Mouse (Mus musculus) stomach, embryonic 16.5 days (tissue): Measurements from ENCODE around the gene Stau1. TPM values are rescaled to one million over a fixed set of nuclear protein-coding genes. Genes with fewer than 3 reads are reported as not detected.
"Not testable (repeated sequence)": the region's sequence is repeated elsewhere in the genome, so short reads cannot be mapped to it uniquely, and the experiment has no call there.

Experiments used
- ATAC-seq: fragments of 200-750 bp; cut with Nextera tagmentation; 2 replicates; pipeline ENCODE4 v1.8.0; 2017; ENCODE audit warnings: moderate number of reproducible peaks, moderate TSS enrichment; ENCODE audit not compliant: insufficient read depth, low FRiP score
- H3K27ac ChIP-seq: fragments of 300-500 bp; sonication (generic); 2 replicates; pipeline ENCODE4 v1.5.1; 2014; ENCODE audit warnings: low read length
- H3K27me3 ChIP-seq: fragments of 300-500 bp; sonication (generic); 2 replicates; pipeline ENCODE4 v1.6.1; 2014; ENCODE audit warnings: low read length, control low read depth, mixed read lengths; ENCODE audit not compliant: control insufficient read depth, insufficient read depth
- H3K36me3 ChIP-seq: fragments of 300-500 bp; sonication (generic); 2 replicates; pipeline ENCODE4 v1.6.1; 2014; ENCODE audit warnings: low read length; ENCODE audit not compliant: control insufficient read depth, insufficient read depth
- H3K4me1 ChIP-seq: fragments of 300-500 bp; sonication (generic); 2 replicates; pipeline ENCODE4 v1.6.1; 2014; ENCODE audit warnings: low read length, control low read depth, mixed read lengths; ENCODE audit not compliant: control insufficient read depth, insufficient read depth
- H3K4me2 ChIP-seq: fragments of 300-500 bp; sonication (generic); 2 replicates; pipeline ENCODE4 v1.6.1; 2014; ENCODE audit warnings: low read depth, low read length, mixed read lengths
- H3K4me3 ChIP-seq: fragments of 300-500 bp; sonication (generic); replicated peaks from 2 replicates; pipeline ENCODE4 v1.5.1; 2014; ENCODE audit warnings: mild to moderate bottlenecking, low read length
- H3K9ac ChIP-seq: fragments of 300-500 bp; sonication (generic); 2 replicates; pipeline ENCODE4 v1.6.1; 2014; ENCODE audit warnings: low read length
- H3K9me3 ChIP-seq: fragments of 300-500 bp; sonication (generic); replicated peaks from 2 replicates; pipeline ENCODE4 v1.6.1; 2016; ENCODE audit warnings: low read length, control low read depth; ENCODE audit not compliant: control insufficient read depth
- WGBS: fragments of 180-500 bp; shearing (Covaris S2); extraction: QIAGEN DNeasy Blood & Tissue Kit; methylation state at CpG from one replicate; pipeline ENCODE4 v1.1.7; 2014; 5-methylcytosine and 5-hydroxymethylcytosine counted together
- polyA plus RNA-seq: library from polyadenylated mRNA; unstranded; fragments of >200 nt; fragmentation: Nextera tagmentation; extraction: Ambion mirVana; gene quantifications from 2 replicates; pipeline ENCODE4 v1.2.1, GENCODE M21; 2015

Stau1 gene
- polyA plus RNA-seq, 1 experiment from 2014 or later = 76.1 TPM

DNA sequence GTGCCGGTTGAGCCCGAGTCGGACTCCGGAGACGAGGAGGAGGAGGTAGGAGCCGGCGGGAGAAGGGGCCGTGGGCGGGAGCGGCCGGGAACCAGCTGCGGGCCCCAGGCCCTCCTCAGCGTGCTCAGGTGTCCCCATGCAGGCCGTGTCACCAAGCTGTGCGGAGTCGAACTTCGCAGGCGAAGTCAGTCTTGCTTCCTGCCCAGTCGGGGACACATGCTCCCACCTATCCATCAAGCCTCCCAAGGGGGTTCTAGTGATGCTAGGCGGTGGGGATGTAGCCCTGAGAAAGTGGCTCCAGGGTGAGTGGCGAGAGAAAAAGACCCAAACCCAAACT is 19.3 kb upstream of the Stau1 start:
- peaks cover 12% of the 10 kb centered on the region for H3K4me1 ChIP-seq
- 1% methylated on average over 21 of the region's 21 CpGs for WGBS
- H3K27me3 ChIP-seq = no peaks in the 10 kb centered on the region
- H3K27ac ChIP-seq = no peak overlapping the region
- peak; percentile 68 for ATAC-seq
- no peaks in the 10 kb centered on the region for H3K9me3 ChIP-seq
- peak overlapping the region; percentile 83 for H3K9ac ChIP-seq
- peaks cover 10% of the 10 kb centered on the region; the same call in 1 of the 2 replicates for H3K36me3 ChIP-seq
- peak overlapping the region; percentile 91 for H3K4me3 ChIP-seq
- peak overlapping the region; percentile 94 for H3K4me2 ChIP-seq

GRCm38 (mm10) chr2:167014702-167015381 is 18.7 kb upstream of the Stau1 start, which contains the start of gene Ddx27:
Ddx27 (plus strand) TSS chr2:167015193.
- H3K4me3 ChIP-seq = peak within 1 kb of the TSS; percentile 91
- no peaks in the 10 kb centered on the region for H3K27me3 ChIP-seq
- H3K27ac ChIP-seq = peak within 1 kb of the TSS; percentile 72
- peaks cover 6% of the 10 kb centered on the region; the same call in 1 of the 2 replicates for H3K36me3 ChIP-seq
- peak within 1 kb of the TSS; percentile 94 for H3K4me2 ChIP-seq
- 2% methylated on average over 37 of the region's 37 CpGs for WGBS
- H3K9ac ChIP-seq = peak within 1 kb of the TSS; percentile 83
- no peaks in the 10 kb centered on the region for H3K9me3 ChIP-seq
- H3K4me1 ChIP-seq = peaks cover 12% of the 10 kb centered on the region
- peak; percentile 90 for ATAC-seq

- Histone ChIP-seq H3K27me3 (no peaks in the 10 kb centered on the region), H3K27ac (no peak overlapping the region), H3K4me1 (peaks cover under 1% of the 10 kb centered on the region; the same call in 1 of the 2 replicates), H3K9me3 (no peaks in the 10 kb centered on the region), H3K36me3 (no peaks in the 10 kb centered on the region), H3K9ac (no peak overlapping the region), H3K4me3 (no peak overlapping the region), H3K4me2 (no peak overlapping the region)
- WGBS = 78% methylated on average over 3 of the region's 3 CpGs
- ATAC-seq = no peak
These were observed 14.4 kb upstream of the Stau1 start for GRCm38 (mm10) chr2:167010546-167010945.

- ATAC-seq = no peak
- H3K4me2 ChIP-seq = no peak overlapping the region
- 75% methylated on average over 4 of the region's 4 CpGs for WGBS
- no peaks in the 10 kb centered on the region for H3K4me1 ChIP-seq
- H3K9me3 ChIP-seq = no peaks in the 10 kb centered on the region
- no peak overlapping the region for H3K4me3 ChIP-seq
- no peak overlapping the region for H3K9ac ChIP-seq
- no peaks in the 10 kb centered on the region for H3K36me3 ChIP-seq
- no peaks in the 10 kb centered on the region for H3K27me3 ChIP-seq
- no peak overlapping the region for H3K27ac ChIP-seq
These were observed 13.4 kb upstream of the Stau1 start for GRCm38 (mm10) chr2:167009483-167009882.

DNA sequence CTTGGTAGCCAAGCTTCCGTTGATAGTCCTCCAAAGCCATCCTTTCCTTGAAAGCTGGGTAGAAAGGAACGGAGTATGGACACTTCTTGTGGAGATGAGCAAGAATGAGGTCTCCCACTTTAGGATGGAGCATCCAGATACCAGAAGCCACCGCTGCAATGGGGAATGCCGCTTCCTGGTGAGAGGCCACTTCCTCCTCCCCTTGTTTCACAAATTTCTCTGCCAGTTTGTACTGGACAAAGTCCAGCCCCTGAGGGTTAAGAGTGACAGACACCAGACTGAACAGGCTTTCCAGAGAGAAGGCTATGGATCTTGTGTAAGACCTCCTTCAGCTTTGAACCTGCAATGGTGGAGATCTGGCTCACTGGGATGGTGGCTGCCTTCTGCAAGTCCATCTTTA is 11.5 kb upstream of the Stau1 start:
- WGBS = 73% methylated on average over 4 of the region's 4 CpGs
- not testable (repeated sequence) for ATAC-seq, H3K9me3 ChIP-seq, H3K9ac ChIP-seq, H3K4me1 ChIP-seq, H3K27ac ChIP-seq, H3K4me2 ChIP-seq, H3K27me3 ChIP-seq, H3K4me3 ChIP-seq, H3K36me3 ChIP-seq

DNA sequence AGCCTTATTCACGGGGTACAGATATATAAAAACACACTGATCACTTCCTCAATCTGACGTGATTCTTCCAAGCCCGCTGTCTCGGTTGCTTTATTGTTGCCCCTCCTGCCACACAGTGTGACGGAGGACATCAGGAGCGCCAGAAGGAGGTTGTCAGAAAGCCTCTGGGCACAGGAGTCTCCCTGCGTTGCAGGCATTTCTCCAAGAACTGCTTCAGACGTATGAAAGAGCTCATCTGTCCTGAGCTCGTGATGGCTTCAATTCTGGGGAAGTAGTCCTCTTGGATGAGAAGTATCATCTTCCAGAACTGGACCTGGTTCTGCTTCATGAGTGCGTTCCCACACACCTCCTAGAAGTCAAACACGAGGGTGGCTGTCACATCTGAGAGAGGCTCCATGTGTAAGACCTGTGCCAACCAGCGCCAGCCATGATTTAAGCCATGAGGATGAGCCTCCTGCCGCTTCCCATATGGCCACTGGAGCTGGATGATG is 10.9 kb upstream of the Stau1 start:
- Histone ChIP-seq H3K27me3 (no peaks in the 10 kb centered on the region), H3K9me3 (no peaks in the 10 kb centered on the region), H3K9ac (no peak overlapping the region), H3K4me2 (no peak overlapping the region), H3K27ac (no peak overlapping the region), H3K4me3 (no peak overlapping the region), H3K36me3 (no peaks in the 10 kb centered on the region), H3K4me1 (no peaks in the 10 kb centered on the region)
- no peak for ATAC-seq
- 72% methylated on average over 13 of the region's 13 CpGs for WGBS

GRCm38 (mm10) chr2:167006355-167006754 is 10.3 kb upstream of the Stau1 start:
- Histone ChIP-seq H3K4me2 (no peak overlapping the region), H3K9me3 (no peaks in the 10 kb centered on the region), H3K4me3 (no peak overlapping the region), H3K27me3 (no peaks in the 10 kb centered on the region), H3K9ac (no peak overlapping the region), H3K36me3 (no peaks in the 10 kb centered on the region), H3K4me1 (no peaks in the 10 kb centered on the region), H3K27ac (no peak overlapping the region)
- no peak for ATAC-seq
- 91% methylated on average over 2 of the region's 2 CpGs for WGBS

DNA sequence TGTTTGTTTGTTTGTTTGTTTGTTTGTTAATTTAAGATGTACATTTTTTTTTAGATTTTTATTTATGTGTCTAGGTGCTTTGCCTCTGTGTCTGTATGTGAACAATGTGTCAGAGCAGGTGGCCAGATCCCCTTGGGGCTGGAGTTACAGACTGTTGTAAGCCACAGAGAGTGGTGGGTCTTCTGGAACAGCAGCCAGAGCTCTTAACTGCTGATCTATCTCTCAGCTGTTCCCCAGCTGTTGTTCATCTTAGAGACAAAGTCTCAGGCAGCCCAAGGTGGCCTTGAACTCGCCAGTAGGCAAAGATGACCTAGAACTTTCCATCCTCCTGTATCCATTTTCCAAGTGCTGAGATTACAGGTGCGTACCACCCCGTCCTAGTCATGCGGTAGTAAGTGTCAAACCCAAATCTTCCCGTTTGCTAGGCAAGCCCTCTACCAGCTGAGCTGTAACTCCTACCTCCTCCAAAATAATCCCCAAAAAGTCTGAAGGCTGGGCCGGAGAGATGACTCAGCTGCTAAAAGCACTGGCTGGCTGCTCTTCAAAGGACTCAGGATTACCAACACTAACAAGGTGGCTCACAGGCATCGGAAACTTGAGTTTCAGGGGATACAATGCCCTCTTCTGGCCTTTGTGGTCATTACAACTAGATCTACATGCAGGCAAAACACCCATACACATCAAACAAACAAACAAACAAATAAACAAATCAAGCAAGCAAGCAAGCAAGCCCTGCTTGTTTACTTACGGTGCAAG is 8.2 kb upstream of the Stau1 start:
- Histone ChIP-seq H3K36me3 (no peaks in the 10 kb centered on the region), H3K27me3 (no peaks in the 10 kb centered on the region), H3K4me3 (no peak overlapping the region), H3K4me2 (no peak overlapping the region), H3K4me1 (no peaks in the 10 kb centered on the region), H3K9ac (no peak overlapping the region), H3K9me3 (no peaks in the 10 kb centered on the region), H3K27ac (no peak overlapping the region)
- WGBS = 45% methylated on average over 8 of the region's 8 CpGs
- ATAC-seq = no peak

- Histone ChIP-seq H3K36me3 (no peaks in the 10 kb centered on the region), H3K4me2 (no peak overlapping the region), H3K27me3 (no peaks in the 10 kb centered on the region), H3K9ac (no peak overlapping the region), H3K4me1 (no peaks in the 10 kb centered on the region), H3K27ac (no peak overlapping the region), H3K4me3 (no peak overlapping the region), H3K9me3 (no peaks in the 10 kb centered on the region)
- WGBS = 73% methylated on average over 9 of the region's 9 CpGs
- no peak for ATAC-seq
These were observed 5.4 kb upstream of the Stau1 start for GRCm38 (mm10) chr2:167001486-167001885.
